Mouse (Mus musculus): ENCODE measurements around the gene Olfr630.
"Not testable (repeated sequence)": the region's sequence is repeated elsewhere in the genome, so short reads cannot be mapped to it uniquely, and the experiment has no call there.

Gene Olfr630

GRCm38 (mm10) chr7:103757233-103757632, at the start of gene Olfr630:
TSS of gene Olfr630 (minus strand) at chr7:103757333.
- ATAC-seq (ENCODE audit: low TSS enrichment): no peak

DNA sequence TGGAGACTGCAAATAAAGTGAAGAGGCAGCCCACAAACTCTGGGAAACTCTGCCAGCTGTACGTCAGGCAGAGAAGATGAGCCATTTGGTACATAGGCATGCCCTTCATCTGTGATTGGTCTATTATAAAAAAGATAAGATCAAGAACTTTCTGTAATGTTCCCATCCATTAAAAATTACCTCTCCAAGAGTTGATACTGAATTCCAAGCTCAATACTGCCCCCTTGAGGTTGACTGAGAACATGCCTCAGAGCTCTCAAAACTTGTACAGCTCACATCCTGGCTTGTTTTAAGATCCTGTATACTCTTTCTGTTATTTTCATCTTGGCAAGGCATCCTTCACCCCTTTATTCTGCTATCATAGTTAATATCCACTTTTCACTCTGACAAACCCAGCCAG, 49.7 kb upstream of the Olfr630 start:
- ATAC-seq (ENCODE audit: low TSS enrichment): peak; percentile 62

DNA sequence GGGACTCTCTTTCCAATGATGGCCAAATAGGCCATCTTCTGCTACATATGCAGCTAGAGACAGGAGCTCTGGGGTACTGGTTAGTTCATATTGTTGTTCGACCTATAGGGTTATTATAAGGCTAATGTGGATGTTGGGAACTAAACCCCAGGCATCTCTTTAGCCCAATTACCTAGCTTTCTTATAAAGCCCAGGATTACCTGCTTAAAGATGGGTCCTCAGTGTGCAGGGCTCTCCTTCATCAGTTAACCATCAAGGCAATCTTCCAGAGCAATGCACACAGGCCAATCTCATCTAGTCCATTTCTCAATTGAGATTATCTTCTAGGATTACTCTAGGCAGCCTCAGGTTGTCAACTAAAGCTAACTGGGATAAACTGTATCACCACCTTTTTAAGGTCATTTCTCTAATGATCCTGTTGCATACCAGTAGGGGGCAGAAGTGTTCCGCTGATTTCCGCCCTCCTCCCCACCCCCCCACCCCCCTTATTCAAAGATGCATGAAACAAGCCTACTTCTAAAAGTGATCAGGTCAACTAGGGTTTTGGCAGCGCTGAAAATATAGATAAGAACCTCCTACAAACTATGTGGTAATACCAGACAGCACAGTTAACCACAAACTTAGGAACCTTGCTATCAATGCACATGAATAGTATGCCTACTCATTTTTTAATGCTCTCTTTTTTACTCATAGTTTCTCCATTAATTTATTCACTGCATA, 35.7 kb upstream of the Olfr630 start:
- no peak for ATAC-seq (ENCODE audit: low TSS enrichment)

- no peak for ATAC-seq (ENCODE audit: low TSS enrichment)
Measured at GRCm38 (mm10) chr7:103791721-103792120, 34.6 kb upstream of the Olfr630 start, which contains the start of gene Olfr67. TSS of gene Olfr67 (minus strand) at chr7:103791821.

- no peak for ATAC-seq (ENCODE audit: low TSS enrichment)
Measured at GRCm38 (mm10) chr7:103779598-103779997, 22.5 kb upstream of the Olfr630 start, which contains the start of gene Olfr68. TSS of gene Olfr68 (minus strand) at chr7:103779698.

DNA sequence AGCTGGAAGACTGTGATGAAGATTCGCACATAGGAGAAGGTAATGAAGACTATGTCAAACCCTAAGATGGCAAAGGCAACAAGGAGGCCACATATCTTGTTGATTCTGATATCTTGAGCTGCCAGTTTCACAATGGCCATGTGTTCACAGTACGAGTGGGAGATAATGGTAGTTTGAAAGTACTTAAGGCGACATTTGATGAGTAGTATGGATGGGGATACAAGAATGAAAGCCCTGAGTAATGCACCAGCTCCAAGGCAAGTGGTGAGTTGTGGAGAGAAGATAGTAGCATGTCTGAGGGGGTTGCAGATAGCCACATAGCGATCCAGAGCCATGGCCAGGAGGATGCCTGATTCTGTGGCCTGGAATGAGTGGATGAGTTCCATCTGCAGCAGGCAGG, 20.5 kb upstream of the Olfr630 start:
- ATAC-seq (ENCODE audit: low TSS enrichment): not testable (repeated sequence)

GRCm38 (mm10) chr7:103771494-103771893, 14.4 kb upstream of the Olfr630 start, which contains the start of gene Olfr69:
TSS of gene Olfr69 (minus strand) at chr7:103771594.
- no peak for ATAC-seq (ENCODE audit: low TSS enrichment)

DNA sequence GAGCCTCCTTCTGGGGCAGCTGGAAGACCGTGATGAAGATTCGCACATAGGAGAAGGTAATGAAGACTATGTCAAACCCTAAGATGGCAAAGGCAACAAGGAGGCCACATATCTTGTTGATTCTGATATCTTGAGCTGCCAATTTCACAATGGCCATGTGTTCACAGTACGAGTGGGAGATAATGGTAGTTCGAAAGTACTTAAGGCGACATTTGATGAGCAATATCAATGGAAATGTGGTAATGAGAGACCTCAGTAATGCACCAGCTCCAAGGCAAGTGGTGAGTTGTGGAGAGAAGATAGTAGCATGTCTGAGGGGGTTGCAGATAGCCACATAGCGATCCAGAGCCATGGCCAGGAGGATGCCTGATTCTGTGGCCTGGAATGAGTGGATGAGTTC, 10.6 kb upstream of the Olfr630 start:
- ATAC-seq (ENCODE audit: low TSS enrichment): not testable (repeated sequence)

- ATAC-seq (ENCODE audit: low TSS enrichment): not testable (repeated sequence)
Measured at GRCm38 (mm10) chr7:103762212-103762611, 5.1 kb upstream of the Olfr630 start.

DNA sequence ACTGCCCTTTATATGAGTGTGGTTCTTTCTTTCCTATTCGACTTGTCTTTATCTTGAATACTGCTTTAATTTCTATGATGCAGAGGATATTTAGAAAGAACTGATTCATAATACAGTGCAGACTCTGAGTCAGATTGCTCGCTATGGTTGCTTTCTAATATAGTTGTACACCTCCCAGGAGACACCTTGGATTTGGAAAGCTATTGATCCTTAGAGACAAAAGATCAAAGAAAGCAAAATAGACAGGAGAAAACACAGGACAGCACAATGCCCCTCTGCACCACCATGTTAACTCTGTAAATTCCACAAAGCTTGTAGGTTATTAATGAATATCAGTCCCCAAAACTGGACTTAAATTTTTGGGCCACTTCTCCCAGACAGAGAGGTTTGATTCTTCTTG, 12.3 kb downstream of the Olfr630 start, which contains the start of gene Olfr629:
Gene Olfr629 (minus strand): TSS at position 101 of the 400 bp plus-strand sequence.
- no peak for ATAC-seq (ENCODE audit: low TSS enrichment)

DNA sequence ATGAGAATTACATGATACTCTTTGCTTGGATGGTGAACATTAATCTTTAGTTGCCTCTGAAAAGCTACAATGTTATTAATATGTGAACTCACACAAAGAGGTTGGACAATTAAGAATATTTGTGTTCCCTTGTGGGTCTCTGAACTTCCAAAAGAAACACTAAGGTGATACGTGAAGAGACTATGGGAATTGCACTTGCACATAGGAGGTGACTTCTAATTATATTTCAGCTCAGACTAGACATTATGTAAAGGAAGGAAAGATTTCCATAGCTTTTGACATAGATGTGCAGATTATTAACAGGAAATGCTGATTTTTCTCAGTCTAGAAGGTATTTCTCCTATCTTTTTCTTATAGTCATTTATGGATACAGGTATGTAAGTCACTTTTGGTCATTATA, 27.1 kb downstream of the Olfr630 start, which contains the start of gene Olfr628:
Gene Olfr628 (plus strand): TSS at position 301 of the 400 bp plus-strand sequence.
- no peak for ATAC-seq (ENCODE audit: low TSS enrichment)

- peak; percentile 52; the same call in 1 of the 2 replicates for ATAC-seq (ENCODE audit: low TSS enrichment)
Measured at GRCm38 (mm10) chr7:103716398-103716797, 40.7 kb downstream of the Olfr630 start.

- ATAC-seq (ENCODE audit: low TSS enrichment): no peak
Measured at GRCm38 (mm10) chr7:103714371-103714770, 42.8 kb downstream of the Olfr630 start, which contains the start of gene Olfr243. TSS of gene Olfr243 (plus strand) at chr7:103714671.

DNA sequence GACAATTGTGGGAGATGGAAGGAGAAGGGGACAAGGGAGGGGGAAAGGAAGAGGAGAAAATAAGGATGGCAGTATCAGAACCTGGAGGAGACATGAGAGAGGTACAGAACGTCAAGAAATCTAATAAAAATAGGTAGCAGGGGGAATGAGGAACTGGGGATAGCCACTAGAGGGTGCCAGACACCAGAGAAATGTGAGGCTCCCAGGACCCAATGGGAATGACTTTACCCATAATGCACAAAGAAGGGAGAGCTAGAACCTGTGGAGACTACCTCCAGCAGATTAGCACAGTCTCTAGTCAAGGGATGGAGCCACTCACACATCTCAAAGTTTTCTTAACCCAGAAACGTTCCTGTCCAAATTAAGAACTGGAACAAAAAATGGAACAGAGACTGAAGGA, 45.1 kb downstream of the Olfr630 start:
- no peak for ATAC-seq (ENCODE audit: low TSS enrichment)
